Mouse (Mus musculus): ENCODE results near the gene Zscan26. TPM values are rescaled to one million over a fixed set of nuclear protein-coding genes. Genes with fewer than 3 reads are reported as not detected.
"Not testable (repeated sequence)": the region's sequence is repeated elsewhere in the genome, so short reads cannot be mapped to it uniquely, and the experiment has no call there.

Gene Zscan26
- polyA plus RNA-seq, 1 experiment from 2014 or later = 9.6 TPM

GRCm38 (mm10) chr13:21402287-21402846 lies 51.2 kb downstream of the Zscan26 start, which contains the start of gene Zkscan3:
Gene Zkscan3, minus strand, starts transcription at chr13:21402755.
- H3K4me2 ChIP-seq = peak within 1 kb of the TSS; percentile 74
- ATAC-seq (ENCODE audit: insufficient read depth) = peak; percentile 93
- peak within 1 kb of the TSS; percentile 89 for H3K27ac ChIP-seq (replicated peaks)
- WGBS (ENCODE audit: insufficient replicate concordance) = under 1% methylated on average over 35 of the region's 35 CpGs
- no peaks in the 10 kb centered on the region for H3K27me3 ChIP-seq
- H3K4me3 ChIP-seq (replicated peaks) = peak within 1 kb of the TSS; percentile 94
- no peaks in the 10 kb centered on the region for H3K9me3 ChIP-seq (replicated peaks)
- peaks cover 15% of the 10 kb centered on the region for H3K4me1 ChIP-seq (replicated peaks)
- H3K9ac ChIP-seq = peak within 1 kb of the TSS; percentile 91
- peaks cover 18% of the 10 kb centered on the region for H3K36me3 ChIP-seq (replicated peaks)

GRCm38 (mm10) chr13:21401636-21402286 lies 51.8 kb downstream of the Zscan26 start:
- peak; percentile 47; the same call in 1 of the 2 replicates for ATAC-seq (ENCODE audit: insufficient read depth)
- peaks cover 15% of the 10 kb centered on the region for H3K4me1 ChIP-seq (replicated peaks)
- no peaks in the 10 kb centered on the region for H3K27me3 ChIP-seq
- peak overlapping the region; percentile 89 for H3K27ac ChIP-seq (replicated peaks)
- H3K9ac ChIP-seq = peak overlapping the region; percentile 91
- H3K4me3 ChIP-seq (replicated peaks) = peak overlapping the region; percentile 94
- peaks cover 24% of the 10 kb centered on the region for H3K36me3 ChIP-seq (replicated peaks)
- H3K9me3 ChIP-seq (replicated peaks) = no peaks in the 10 kb centered on the region
- 6% methylated on average over 12 of the region's 12 CpGs for WGBS (ENCODE audit: insufficient replicate concordance)
- H3K4me2 ChIP-seq = peak overlapping the region; percentile 74

GRCm38 (mm10) chr13:21401166-21401565 lies 52.4 kb downstream of the Zscan26 start:
- Histone ChIP-seq H3K27me3 (no peaks in the 10 kb centered on the region), H3K36me3 (replicated peaks) (peaks cover 29% of the 10 kb centered on the region), H3K4me1 (replicated peaks) (peaks cover 15% of the 10 kb centered on the region), H3K27ac (replicated peaks) (peak overlapping the region; percentile 89), H3K9me3 (replicated peaks) (no peaks in the 10 kb centered on the region), H3K4me2 (peak overlapping the region; percentile 74), H3K4me3 (replicated peaks) (peak overlapping the region; percentile 94), H3K9ac (peak overlapping the region; percentile 91)
- ATAC-seq (ENCODE audit: insufficient read depth) = no peak
- WGBS (ENCODE audit: insufficient replicate concordance) = 71% methylated on average over 3 of the region's 3 CpGs

- 75% methylated on average over 2 of the region's 2 CpGs for WGBS (ENCODE audit: insufficient replicate concordance)
- Histone ChIP-seq H3K4me3 (replicated peaks) (no peak overlapping the region), H3K4me2 (no peak overlapping the region), H3K9me3 (replicated peaks) (no peaks in the 10 kb centered on the region), H3K4me1 (replicated peaks) (peaks cover 11% of the 10 kb centered on the region), H3K27ac (replicated peaks) (no peak overlapping the region), H3K9ac (no peak overlapping the region), H3K36me3 (replicated peaks) (peaks cover 57% of the 10 kb centered on the region), H3K27me3 (no peaks in the 10 kb centered on the region)
- no peak for ATAC-seq (ENCODE audit: insufficient read depth)
Observed at GRCm38 (mm10) chr13:21397486-21397885, 56.0 kb downstream of the Zscan26 start.

- not testable (repeated sequence) for H3K9ac ChIP-seq; H3K4me1 ChIP-seq (replicated peaks); H3K27me3 ChIP-seq; H3K4me2 ChIP-seq; H3K27ac ChIP-seq (replicated peaks); ATAC-seq (ENCODE audit: insufficient read depth); H3K4me3 ChIP-seq (replicated peaks); H3K9me3 ChIP-seq (replicated peaks)
- H3K36me3 ChIP-seq (replicated peaks) = peaks cover 71% of the 10 kb centered on the region
- 90% methylated on average over 18 of the region's 18 CpGs for WGBS (ENCODE audit: insufficient replicate concordance)
Observed at GRCm38 (mm10) chr13:21396048-21396447, 57.5 kb downstream of the Zscan26 start.

- ATAC-seq (ENCODE audit: insufficient read depth) = no peak
- H3K36me3 ChIP-seq (replicated peaks) = peaks cover 75% of the 10 kb centered on the region
- no peaks in the 10 kb centered on the region for H3K27me3 ChIP-seq
- no peaks in the 10 kb centered on the region for H3K9me3 ChIP-seq (replicated peaks)
- H3K4me2 ChIP-seq = no peak overlapping the region
- no peak overlapping the region for H3K27ac ChIP-seq (replicated peaks)
- no peaks in the 10 kb centered on the region for H3K4me1 ChIP-seq (replicated peaks)
- H3K4me3 ChIP-seq (replicated peaks) = no peak overlapping the region
- 87% methylated on average over 6 of the region's 6 CpGs for WGBS (ENCODE audit: insufficient replicate concordance)
- H3K9ac ChIP-seq = no peak overlapping the region
Observed at GRCm38 (mm10) chr13:21395623-21396022, 57.9 kb downstream of the Zscan26 start.

- Histone ChIP-seq H3K4me2 (no peak overlapping the region), H3K9ac (no peak overlapping the region), H3K4me1 (replicated peaks) (no peaks in the 10 kb centered on the region), H3K36me3 (replicated peaks) (peaks cover 78% of the 10 kb centered on the region), H3K9me3 (replicated peaks) (no peaks in the 10 kb centered on the region), H3K4me3 (replicated peaks) (no peak overlapping the region), H3K27ac (replicated peaks) (no peak overlapping the region), H3K27me3 (no peaks in the 10 kb centered on the region)
- 88% methylated on average over 1 of the region's 1 CpGs for whole genome bisulfite sequencing (ENCODE audit: insufficient replicate concordance)
- ATAC-seq (ENCODE audit: insufficient read depth) = no peak
Observed at GRCm38 (mm10) chr13:21395211-21395610, 58.3 kb downstream of the Zscan26 start.

MicroRNA genes within 50 kb of the gene (microRNA counts, 519-probe panel; counts per million panel counts)
- microRNA mmu-miR-1896 = 3,771 counts per million, percentile 77 among the panel's probes with 10 or more counts

Small RNA genes within 50 kb of the gene (microRNA-seq; reads per million reads assigned to microRNA genes)
- gene Mir1896 (not detected), gene Mir6942 (not detected)

Other genes with a start within 250 kb of the Zscan26 start
- not detected in 2 replicates for gene Gpx5, start 161.0 kb downstream of the Zscan26 start, polyA plus RNA-seq (2015; fragmentation: Nextera tagmentation; extraction: Ambion mirVana)
- not detected in 2 replicates for gene Gpx6, start 141.6 kb downstream of the Zscan26 start, polyA plus RNA-seq (2015; fragmentation: Nextera tagmentation; extraction: Ambion mirVana)
- gene Olfr1367, start 106.8 kb downstream of the Zscan26 start, polyA plus RNA-seq (2015; fragmentation: Nextera tagmentation; extraction: Ambion mirVana) = not detected in 2 replicates
- gene Zscan12, start 90.9 kb downstream of the Zscan26 start, polyA plus RNA-seq (2015; fragmentation: Nextera tagmentation; extraction: Ambion mirVana) = 3.0 and 3.1 TPM in 2 replicates
- gene Zkscan3, start 51.0 kb downstream of the Zscan26 start, polyA plus RNA-seq (2015; fragmentation: Nextera tagmentation; extraction: Ambion mirVana) = 28.9 and 32.1 TPM in 2 replicates
- 1.0 and 1.2 TPM in 2 replicates for gene Pgbd1, start 12.7 kb downstream of the Zscan26 start, polyA plus RNA-seq (2015; fragmentation: Nextera tagmentation; extraction: Ambion mirVana)
- 0.66 and 0.94 TPM in 2 replicates for gene Nkapl, start 14.8 kb upstream of the Zscan26 start, polyA plus RNA-seq (2015; fragmentation: Nextera tagmentation; extraction: Ambion mirVana)
- gene Zkscan4, start 25.2 kb upstream of the Zscan26 start, polyA plus RNA-seq (2015; fragmentation: Nextera tagmentation; extraction: Ambion mirVana) = 0.31 and 0.38 TPM in 2 replicates
- not detected in 2 replicates for gene Gm10065, start 25.7 kb upstream of the Zscan26 start, polyA plus RNA-seq (2015; fragmentation: Nextera tagmentation; extraction: Ambion mirVana)
- 0.59 and 0.71 TPM in 2 replicates for gene AK157302, start 41.5 kb upstream of the Zscan26 start, polyA plus RNA-seq (2015; fragmentation: Nextera tagmentation; extraction: Ambion mirVana)
- gene Gm11273, start 47.7 kb upstream of the Zscan26 start, polyA plus RNA-seq (2015; fragmentation: Nextera tagmentation; extraction: Ambion mirVana) = 4.8 and 7.3 TPM in 2 replicates
- gene Zkscan8, start 77.4 kb upstream of the Zscan26 start, polyA plus RNA-seq (2015; fragmentation: Nextera tagmentation; extraction: Ambion mirVana) = 1.1 and 1.2 TPM in 2 replicates
- gene Olfr1366, start 89.1 kb upstream of the Zscan26 start, polyA plus RNA-seq (2015; fragmentation: Nextera tagmentation; extraction: Ambion mirVana) = not detected in 2 replicates
- not detected in 2 replicates for gene Olfr1535, start 106.2 kb upstream of the Zscan26 start, polyA plus RNA-seq (2015; fragmentation: Nextera tagmentation; extraction: Ambion mirVana)
- not detected in 2 replicates for gene Olfr1364, start 128.0 kb upstream of the Zscan26 start, polyA plus RNA-seq (2015; fragmentation: Nextera tagmentation; extraction: Ambion mirVana)
- not detected in 2 replicates for gene Olfr1362, start 160.3 kb upstream of the Zscan26 start, polyA plus RNA-seq (2015; fragmentation: Nextera tagmentation; extraction: Ambion mirVana)
- gene Olfr11, start 188.8 kb upstream of the Zscan26 start, polyA plus RNA-seq (2015; fragmentation: Nextera tagmentation; extraction: Ambion mirVana) = not detected in 2 replicates
- not detected in 2 replicates for gene Olfr1361, start 209.7 kb upstream of the Zscan26 start, polyA plus RNA-seq (2015; fragmentation: Nextera tagmentation; extraction: Ambion mirVana)
- not detected in 2 replicates for gene Olfr1360, start 223.7 kb upstream of the Zscan26 start, polyA plus RNA-seq (2015; fragmentation: Nextera tagmentation; extraction: Ambion mirVana)
- gene Olfr1359, start 244.4 kb upstream of the Zscan26 start, polyA plus RNA-seq (2015; fragmentation: Nextera tagmentation; extraction: Ambion mirVana) = not detected in 2 replicates

Measured in liver, embryonic 15.5 days (tissue).